Mouse (Mus musculus): ENCODE results near the gene Crlf1.

DNA sequence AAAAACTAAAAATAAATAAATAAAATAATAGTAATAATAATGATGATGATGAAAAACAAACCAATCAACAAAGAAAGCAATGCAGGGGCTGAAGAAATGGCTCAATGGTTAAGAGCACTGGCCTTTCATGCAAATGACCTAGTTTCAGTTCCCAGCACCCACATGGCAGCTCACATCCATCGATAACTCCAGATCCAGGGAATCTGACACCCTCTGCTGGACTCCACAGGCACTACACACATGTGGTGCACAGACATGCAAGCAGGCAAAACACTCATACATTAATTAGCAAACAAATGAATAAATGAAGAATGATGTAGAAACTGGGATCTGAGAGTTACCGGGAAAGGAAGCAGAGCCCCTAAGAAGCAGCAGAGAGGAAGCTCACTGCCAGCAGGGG, 33.3 kb upstream of the Crlf1 start:
- no peak for TF ChIP-seq CTCF (IDR thresholded peaks at IDR 0.05; ENCODE audit: low read depth)
- TF ChIP-seq EP300 (IDR thresholded peaks at IDR 0.05; ENCODE audit: low read depth) = no peak

Data from liver, postnatal 0 days (tissue).